Mouse (Mus musculus) kidney, adult 2 months (tissue): ENCODE data around the gene Tbx6.

Source experiments
- CTCF ChIP-seq: fragments of 200-500 bp; conservative IDR thresholded peaks from 2 replicates; pipeline ENCODE4 v1.5.1; 2011; ENCODE audit warnings: low read depth, mild to moderate bottlenecking, control low read depth, low read length, moderate library complexity, mixed read lengths; ENCODE audit not compliant: insufficient read depth, insufficient read length
- POLR2A ChIP-seq: fragments of 200-500 bp; IDR thresholded peaks from one replicate; pipeline ENCODE4 v1.6.1; 2011; ENCODE audit warnings: low read depth, low read length, control low read depth

- TF ChIP-seq POLR2A (no peak), CTCF (no peak)
These were observed 3.1 kb upstream of the Tbx6 start for GRCm38 (mm10) chr7:126778147-126778546.
